Comparison of ENCODE assay signal across 17 mouse cellular contexts in genomic region chr14:47294136-47294535, GRCm38 (mm10). TPM values are rescaled to one million over a fixed set of nuclear protein-coding genes. Genes with fewer than 3 reads are reported as not detected.
DNase-seq lines count a peak whose midpoint lies in the region; ATAC-seq lines count a peak whose summit lies in the region.
"Had no signal": no experiment of that assay in that cellular context is flagged by ENCODE, and none has a peak within 500 bp of the region (broad histone marks: within the 10 kb centered on the region; RNA-seq: fewer than 3 reads in every experiment).

No protein-coding gene starts in this region.

- no peak overlapping the region for H3K9ac ChIP-seq in heart, embryonic 12.5 days
- no peak overlapping the region for H3K9ac ChIP-seq in liver, embryonic 12.5 days
- H3K9ac ChIP-seq in liver, embryonic 11.5 days (ENCODE audit: low read depth, low read length), result no peak overlapping the region
- H3K9ac ChIP-seq: limb, embryonic 13.5 days had no signal

- no peaks in the 10 kb centered on the region for H3K9me3 ChIP-seq in heart, embryonic 12.5 days (replicated peaks)
- no peaks in the 10 kb centered on the region for H3K9me3 ChIP-seq in liver, embryonic 12.5 days (replicated peaks)
- no peaks in the 10 kb centered on the region for H3K9me3 ChIP-seq in liver, embryonic 11.5 days (ENCODE audit: control insufficient read depth, low read length)
- H3K9me3 ChIP-seq: forebrain, embryonic 10.5 days; limb, embryonic 13.5 days had no signal

- H3K27me3 ChIP-seq in heart, embryonic 12.5 days (replicated peaks), result no peaks in the 10 kb centered on the region
- H3K27me3 ChIP-seq in liver, embryonic 12.5 days (replicated peaks), result no peaks in the 10 kb centered on the region
- H3K27me3 ChIP-seq in liver, embryonic 11.5 days (replicated peaks; ENCODE audit: control insufficient read depth, insufficient read depth, low read length), result no peaks in the 10 kb centered on the region
- H3K27me3 ChIP-seq: limb, embryonic 13.5 days had no signal

- H3K4me3 ChIP-seq in heart, embryonic 12.5 days, result no peak overlapping the region
- no peak overlapping the region for H3K4me3 ChIP-seq in liver, embryonic 12.5 days
- no peak overlapping the region for H3K4me3 ChIP-seq in liver, embryonic 11.5 days (ENCODE audit: low read depth, low read length)
- H3K4me3 ChIP-seq: forebrain, embryonic 10.5 days; gastrocnemius, adult 2 months; limb, embryonic 13.5 days had no signal

- no peak overlapping the region for H3K27ac ChIP-seq in heart, embryonic 12.5 days (ENCODE audit: poor library complexity, severe bottlenecking)
- H3K27ac ChIP-seq in liver, embryonic 12.5 days, result peak overlapping the region; percentile 22; the same call in 1 of the 2 replicates
- H3K27ac ChIP-seq in liver, embryonic 11.5 days (ENCODE audit: low read depth, low read length), result no peak overlapping the region
- H3K27ac ChIP-seq: forebrain, embryonic 10.5 days; gastrocnemius, adult 2 months; limb, embryonic 13.5 days; macrophage had no signal

- no peak overlapping the region for H3K4me2 ChIP-seq in heart, embryonic 12.5 days
- 0 out of 2 replicates have a peak overlapping the region, but pooled peaks have one; percentile 10 for H3K4me2 ChIP-seq in liver, embryonic 12.5 days
- H3K4me2 ChIP-seq in liver, embryonic 11.5 days, result no peak overlapping the region
- H3K4me2 ChIP-seq: limb, embryonic 13.5 days had no signal

- WGBS in heart, embryonic 12.5 days, result 65% methylated on average over 4 of the region's 4 CpGs
- WGBS in liver, embryonic 12.5 days (ENCODE audit: insufficient replicate concordance), result 63% methylated on average over 4 of the region's 4 CpGs
- WGBS in liver, embryonic 11.5 days, result 59% methylated on average over 4 of the region's 4 CpGs

- no peaks in the 10 kb centered on the region; the same call in 1 of the 2 replicates for H3K4me1 ChIP-seq in heart, embryonic 12.5 days (replicated peaks)
- H3K4me1 ChIP-seq in liver, embryonic 12.5 days, result peaks cover 33% of the 10 kb centered on the region
- H3K4me1 ChIP-seq in liver, embryonic 11.5 days (replicated peaks; ENCODE audit: control insufficient read depth, insufficient read depth, low read length), result peaks cover 16% of the 10 kb centered on the region

- H3K36me3 ChIP-seq in heart, embryonic 12.5 days, result peaks cover 12% of the 10 kb centered on the region
- H3K36me3 ChIP-seq in liver, embryonic 12.5 days, result peaks cover 28% of the 10 kb centered on the region
- H3K36me3 ChIP-seq in liver, embryonic 11.5 days (ENCODE audit: control insufficient read depth, insufficient read depth, low read length), result peaks cover 9% of the 10 kb centered on the region

- no peak for ATAC-seq in heart, embryonic 12.5 days (ENCODE audit: insufficient number of reproducible peaks, low FRiP score)
- no peak for ATAC-seq in liver, embryonic 12.5 days
- ATAC-seq in liver, embryonic 11.5 days (replicated peaks; ENCODE audit: low FRiP score), result no peak
- 0 out of 2 replicates have a peak, but pooled peaks have one; percentile 3 for ATAC-seq in granulocyte monocyte progenitor cell, adult 5-6 weeks (replicated peaks; ENCODE audit: poor library complexity, severe bottlenecking)

- peak; percentile 85 for DNase-seq in heart, adult 11 months
- no peak for DNase-seq in liver, embryonic 11.5 days (ENCODE audit: low spot score)
- DNase-seq in retina, embryonic 14.5 days (ENCODE audit: low spot score), result peak; percentile 30
- DNase-seq in ovary, postnatal 14 days (ENCODE audit: low spot score), result no peak
- no peak for DNase-seq in gastrocnemius, postnatal 14 days
- DNase-seq: adrenal gland, adult 2 months; cerebellum, adult 9-10 months; gastrocnemius, adult 2 months; heart, postnatal 36 days; layer of hippocampus, postnatal 36 days; thymus, postnatal 25 days had no signal

- intact Hi-C loops in gastrocnemius, postnatal 14 days (cut with DNase I; ENCODE audit: low total_unique reads), result no loop called here

RNA-seq across cellular contexts. Expression of gene Mapk1ip1l, which starts 3.9 kb away (rescaled TPM):
- polyA plus RNA-seq in heart, embryonic 12.5 days (2016; fragmentation: Nextera tagmentation; extraction: Ambion mirVana), result 69.0 and 71.7 TPM in 2 replicates
- 45.1 and 49.6 TPM in 2 replicates for polyA plus RNA-seq in liver, embryonic 12.5 days (2016; fragmentation: Nextera tagmentation; extraction: Ambion mirVana)
- 84.7 and 88.8 TPM in 2 replicates for polyA plus RNA-seq in liver, embryonic 11.5 days (2014; fragmentation: Nextera tagmentation; extraction: Ambion mirVana)
- 74.2 and 86.7 TPM in 2 replicates for total RNA-seq in granulocyte monocyte progenitor cell, adult 5-6 weeks (2014; fragmentation: Nextera tagmentation)
- total RNA-seq in granulocyte monocyte progenitor cell, adult 5-6 weeks (2017), result 42.9 and 51.7 TPM in 2 replicates
- total RNA-seq in gastrocnemius, postnatal 14 days (2021), result 10 to 100 TPM; 28.6 to 31.9 TPM

RNA-seq across cellular contexts. Expression of gene Socs4, which starts 17.4 kb away (rescaled TPM):
- polyA plus RNA-seq in heart, embryonic 12.5 days (2016; fragmentation: Nextera tagmentation; extraction: Ambion mirVana), result 2.4 and 3.0 TPM in 2 replicates
- 3.0 and 4.3 TPM in 2 replicates for polyA plus RNA-seq in liver, embryonic 12.5 days (2016; fragmentation: Nextera tagmentation; extraction: Ambion mirVana)
- polyA plus RNA-seq in liver, embryonic 11.5 days (2014; fragmentation: Nextera tagmentation; extraction: Ambion mirVana), result 4.6 and 4.8 TPM in 2 replicates
- 18.5 and 21.7 TPM in 2 replicates for total RNA-seq in granulocyte monocyte progenitor cell, adult 5-6 weeks (2014; fragmentation: Nextera tagmentation)
- 30.5 and 32.7 TPM in 2 replicates for total RNA-seq in granulocyte monocyte progenitor cell, adult 5-6 weeks (2017)
- total RNA-seq in gastrocnemius, postnatal 14 days (2021), result 1 to 10 TPM; 7.3 to 7.4 TPM

RNA-seq across cellular contexts. Expression of gene Wdhd1, which starts 17.5 kb away (rescaled TPM):
- polyA plus RNA-seq in heart, embryonic 12.5 days (2016; fragmentation: Nextera tagmentation; extraction: Ambion mirVana), result 22.9 and 23.1 TPM in 2 replicates
- polyA plus RNA-seq in liver, embryonic 12.5 days (2016; fragmentation: Nextera tagmentation; extraction: Ambion mirVana), result 58.1 and 58.9 TPM in 2 replicates
- 65.7 and 68.8 TPM in 2 replicates for polyA plus RNA-seq in liver, embryonic 11.5 days (2014; fragmentation: Nextera tagmentation; extraction: Ambion mirVana)
- 69.3 and 69.4 TPM in 2 replicates for total RNA-seq in granulocyte monocyte progenitor cell, adult 5-6 weeks (2014; fragmentation: Nextera tagmentation)
- total RNA-seq in granulocyte monocyte progenitor cell, adult 5-6 weeks (2017), result 105 and 136 TPM in 2 replicates
- total RNA-seq in gastrocnemius, postnatal 14 days (2021), result 1 to 10 TPM; 1.1 to 1.3 TPM

Comparison
In these comparisons a context has a peak if more than half of its experiments do, and no peak if none do; other contexts are left out.
1. DNase-seq: peak in heart, adult 11 months (single experiment) and retina, embryonic 14.5 days (single experiment); none in liver, embryonic 11.5 days (single experiment), ovary, postnatal 14 days (single experiment) and gastrocnemius, postnatal 14 days (single experiment).